Mouse (Mus musculus) common myeloid progenitor, adult 5-6 weeks (primary cell): ENCODE measurements around the gene Heatr3. TPM values are rescaled to one million over a fixed set of nuclear protein-coding genes. Genes with fewer than 3 reads are reported as not detected.
"Not testable (repeated sequence)": the region's sequence is repeated elsewhere in the genome, so short reads cannot be mapped to it uniquely, and the experiment has no call there.

Experiments used
- ATAC-seq: replicated peaks from 2 replicates; pipeline ENCODE4 v1.8.0; 2016; ENCODE audit warnings: low read depth, mild to moderate bottlenecking, moderate TSS enrichment, inconsistent platforms; ENCODE audit not compliant: poor library complexity, severe bottlenecking
- total RNA-seq: library from RNA; stranded (forward); fragments of 200-1000, 187-1606 nt; gene quantifications from 2 replicates; pipeline ENCODE4 v1.2.3, GENCODE M21; 2017

The Heatr3 gene
- total RNA-seq, 1 experiment from 2014 or later: 55.4 TPM

GRCm38 (mm10) chr8:88184914-88185313, 47.3 kb downstream of the Heatr3 start:
- ATAC-seq: no peak

- ATAC-seq: no peak
Observed at GRCm38 (mm10) chr8:88185716-88186115, 48.1 kb downstream of the Heatr3 start.

GRCm38 (mm10) chr8:88197328-88197727, 59.7 kb downstream of the Heatr3 start:
- ATAC-seq: no peak

GRCm38 (mm10) chr8:88198551-88198944, 60.9 kb downstream of the Heatr3 start:
- no peak for ATAC-seq

GRCm38 (mm10) chr8:88198945-88199571, 61.4 kb downstream of the Heatr3 start, which contains the start of gene Tent4b:
Gene Tent4b, plus strand, starts transcription at chr8:88199213.
- ATAC-seq: peak; percentile 79

GRCm38 (mm10) chr8:88199700-88200601, 62.3 kb downstream of the Heatr3 start:
- peak; percentile 24; the same call in 1 of the 2 replicates for ATAC-seq

GRCm38 (mm10) chr8:88200724-88201495, 63.3 kb downstream of the Heatr3 start:
- no peak for ATAC-seq

- ATAC-seq: no peak
Observed at GRCm38 (mm10) chr8:88201641-88202040, 64.0 kb downstream of the Heatr3 start.

- ATAC-seq: no peak
Observed at GRCm38 (mm10) chr8:88206016-88206415, 68.4 kb downstream of the Heatr3 start.

- 0 out of 2 replicates have a peak, but pooled peaks have one; percentile 42 for ATAC-seq
Observed at GRCm38 (mm10) chr8:88207121-88207821, 69.6 kb downstream of the Heatr3 start.

- not testable (repeated sequence) for ATAC-seq
Observed at GRCm38 (mm10) chr8:88209930-88210827, 72.5 kb downstream of the Heatr3 start.

GRCm38 (mm10) chr8:88221353-88221752, 83.7 kb downstream of the Heatr3 start:
- no peak for ATAC-seq

Other genes with a start within 250 kb of the Heatr3 start
- gene Zfp423, start 178.3 kb upstream of the Heatr3 start, total RNA-seq: not detected in 2 replicates
- 16.5 and 18.2 TPM in 2 replicates for gene Cnep1r1, start 19.1 kb upstream of the Heatr3 start, total RNA-seq
- gene Tent4b, start 61.4 kb downstream of the Heatr3 start, total RNA-seq: 46.1 and 46.8 TPM in 2 replicates
- gene Adcy7, start 134.5 kb downstream of the Heatr3 start, total RNA-seq: 41.1 and 46.5 TPM in 2 replicates
- 69.6 and 88.8 TPM in 2 replicates for gene Brd7, start 224.3 kb downstream of the Heatr3 start, total RNA-seq